Mouse (Mus musculus) G1E (cell line): Measurements from ENCODE around the gene Col24a1.

Source experiments
- CTCF ChIP-seq: IDR thresholded peaks from 2 replicates; pipeline ENCODE4 v1.5.1; 2012; ENCODE audit warnings: low read depth, low read length, inconsistent platforms, mixed read lengths
- GATA1 ChIP-seq: IDR thresholded peaks from 2 replicates; pipeline ENCODE4 v1.6.1; 2012; ENCODE audit warnings: borderline replicate concordance, low read length, inconsistent platforms, mixed read lengths
- TAL1 ChIP-seq: conservative IDR thresholded peaks from 2 replicates; pipeline ENCODE4 v1.6.1; 2012; ENCODE audit warnings: low read depth, low read length, inconsistent platforms, mixed read lengths

DNA sequence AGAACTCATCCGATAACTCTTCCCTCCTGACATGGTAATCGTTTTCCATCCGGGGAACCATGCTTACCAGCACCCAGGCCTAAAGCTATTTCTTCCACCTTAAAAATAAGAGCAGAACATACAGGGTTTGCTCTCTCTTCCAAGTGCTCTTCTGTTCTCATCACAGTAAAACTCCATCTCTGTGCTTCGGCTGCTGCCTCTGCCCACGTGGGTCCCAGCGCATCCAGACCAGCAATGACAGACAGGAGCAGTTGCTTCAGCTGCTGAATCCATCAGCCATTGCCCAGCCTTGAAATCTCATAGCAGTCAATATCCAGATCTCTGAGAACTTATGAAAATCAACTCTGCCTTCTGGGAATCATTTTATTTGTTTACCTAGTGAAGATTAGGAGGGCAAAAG is 110.7 kb downstream of the Col24a1 start:
- no peak for TF ChIP-seq CTCF
- TF ChIP-seq TAL1, result no peak
- TF ChIP-seq GATA1, result no peak
